Mouse (Mus musculus): Measurements from ENCODE around the gene Gm10840. TPM values are rescaled to one million over a fixed set of nuclear protein-coding genes. Genes with fewer than 3 reads are reported as not detected.

Gene Gm10840
- total and polyA plus RNA-seq, 3 experiments: not detected

GRCm38 (mm10) chr11:106155761-106156160, 4.9 kb upstream of the Gm10840 start:
- no peaks in the 10 kb centered on the region for H3K27me3 ChIP-seq (replicated peaks)
- in situ Hi-C loops (cut with MboI; ENCODE audit: low pct_ligation_motif_present, low pct_unique_long_range_greater_than_20kb, low sequenced_read_pairs) (no loop called here), dilution Hi-C loops (cut with MboI; ENCODE audit: extremely low pct_ligation_motif_present, extremely low pct_unique_long_range_greater_than_20kb, low sequenced_read_pairs) (no loop called here)
- H3K27ac ChIP-seq (ENCODE audit: insufficient read depth, low read depth): peak overlapping the region; percentile 26; the same call in 1 of the 2 replicates
- H3K36me3 ChIP-seq (replicated peaks in 1 of 2; ENCODE audit: control insufficient read depth in 1 of 2, insufficient read depth in 1 of 2, low read length in 1 of 2): peaks cover 70 to 81% of the 10 kb centered on the region in 2 experiments
- H3K9ac ChIP-seq (ENCODE audit: insufficient read depth, low read depth): peak overlapping the region; percentile 1; the same call in 1 of the 2 replicates
- TF ChIP-seq POLR2AphosphoS2 (IDR thresholded peaks at IDR 0.05; ENCODE audit: low read depth, low read length) (0 out of 2 replicates have a peak, but pooled peaks have one; percentile 33), CTCF (conservative IDR thresholded peaks at IDR 0.05 in 1 of 2, IDR thresholded peaks at IDR 0.05 in 1 of 2; ENCODE audit: low read depth in 2 of 2, low read length in 2 of 2) (no peak), TCF12 (IDR thresholded peaks at IDR 0.05; ENCODE audit: low read depth, low read length) (no peak)
- peaks cover 29% of the 10 kb centered on the region for H3K79me2 ChIP-seq (replicated peaks; ENCODE audit: control insufficient read depth, extremely low read depth, insufficient read depth, poor library complexity, severe bottlenecking)
- no peak overlapping the region; the same call in 1 of the 2 replicates for H3K4me2 ChIP-seq (ENCODE audit: insufficient read depth, low read depth, poor library complexity, severe bottlenecking)
- H3K9me3 ChIP-seq (replicated peaks; ENCODE audit: low read length): no peaks in the 10 kb centered on the region
- H3K4me1 ChIP-seq (ENCODE audit: control insufficient read depth in 1 of 2, insufficient read depth in 2 of 2): peaks cover 24 to 48% of the 10 kb centered on the region in 2 experiments
- H3K4me3 ChIP-seq (replicated peaks in 1 of 3; ENCODE audit: low read depth in 2 of 3, low read length in 2 of 3, poor library complexity in 1 of 3): no peak overlapping the region
- DNase-seq (ENCODE audit: extremely low read depth): no peak

GRCm38 (mm10) chr11:106156257-106156656, 4.4 kb upstream of the Gm10840 start:
- H3K4me3 ChIP-seq (replicated peaks in 1 of 3; ENCODE audit: low read depth in 2 of 3, low read length in 2 of 3, poor library complexity in 1 of 3): peak overlapping the region in 1 of 3 experiments; percentile 21

GRCm38 (mm10) chr11:106157154-106157553, 3.5 kb upstream of the Gm10840 start:
- dilution Hi-C loops (cut with MboI; ENCODE audit: extremely low pct_ligation_motif_present, extremely low pct_unique_long_range_greater_than_20kb, low sequenced_read_pairs) (no loop called here), in situ Hi-C loops (cut with MboI; ENCODE audit: low pct_ligation_motif_present, low pct_unique_long_range_greater_than_20kb, low sequenced_read_pairs) (no loop called here)
- peak overlapping the region; percentile 90; the same call in 1 of the 2 replicates for H3K27ac ChIP-seq (ENCODE audit: insufficient read depth, low read depth)
- H3K4me3 ChIP-seq (replicated peaks in 1 of 3; ENCODE audit: low read depth in 2 of 3, low read length in 2 of 3, poor library complexity in 1 of 3): peak overlapping the region in 2 of 3 experiments; percentile 6 to 19
- peaks cover 56 to 68% of the 10 kb centered on the region in 2 experiments for H3K36me3 ChIP-seq (replicated peaks in 1 of 2; ENCODE audit: control insufficient read depth in 1 of 2, insufficient read depth in 1 of 2, low read length in 1 of 2)
- TF ChIP-seq POLR2A (IDR thresholded peaks at IDR 0.05; ENCODE audit: low read depth, low read length): peak; percentile 37
- no peak for TF ChIP-seq RCOR1 (conservative IDR thresholded peaks at IDR 0.05; ENCODE audit: low read depth, low read length)
- H3K9me3 ChIP-seq (replicated peaks; ENCODE audit: low read length): no peaks in the 10 kb centered on the region
- H3K4me1 ChIP-seq (ENCODE audit: control insufficient read depth in 1 of 2, insufficient read depth in 2 of 2): peaks cover 31 to 62% of the 10 kb centered on the region in 2 experiments
- DNase-seq (ENCODE audit: extremely low read depth): no peak
- peaks cover 29% of the 10 kb centered on the region for H3K79me2 ChIP-seq (replicated peaks; ENCODE audit: control insufficient read depth, extremely low read depth, insufficient read depth, poor library complexity, severe bottlenecking)
- peak overlapping the region; percentile 96; the same call in 1 of the 2 replicates for H3K9ac ChIP-seq (ENCODE audit: insufficient read depth, low read depth)
- H3K27me3 ChIP-seq (replicated peaks): no peaks in the 10 kb centered on the region
- H3K4me2 ChIP-seq (ENCODE audit: insufficient read depth, low read depth, poor library complexity, severe bottlenecking): peak overlapping the region; percentile 78; the same call in 1 of the 2 replicates

More at GRCm38 (mm10) chr11:106156257-106156656, 4.4 kb upstream of the Gm10840 start:
- H3K36me3 ChIP-seq (replicated peaks in 1 of 2; ENCODE audit: control insufficient read depth in 1 of 2, insufficient read depth in 1 of 2, low read length in 1 of 2): peaks cover 65 to 76% of the 10 kb centered on the region in 2 experiments
- H3K9ac ChIP-seq (ENCODE audit: insufficient read depth, low read depth): peak overlapping the region; percentile 6; the same call in 1 of the 2 replicates
- TF ChIP-seq KAT2A (IDR thresholded peaks at IDR 0.05; ENCODE audit: insufficient replicate concordance, low read length): no peak
- TF ChIP-seq POLR2AphosphoS2 (IDR thresholded peaks at IDR 0.05; ENCODE audit: low read depth, low read length): peak; percentile 84; the same call in 1 of the 2 replicates
- peak; percentile 31 for TF ChIP-seq POLR2A (IDR thresholded peaks at IDR 0.05; ENCODE audit: low read depth, low read length)
- H3K9me3 ChIP-seq (replicated peaks; ENCODE audit: low read length): no peaks in the 10 kb centered on the region
- H3K4me2 ChIP-seq (ENCODE audit: insufficient read depth, low read depth, poor library complexity, severe bottlenecking): peak overlapping the region; percentile 78; the same call in 1 of the 2 replicates
- no peak for DNase-seq (ENCODE audit: extremely low read depth)
- peaks cover 29% of the 10 kb centered on the region for H3K79me2 ChIP-seq (replicated peaks; ENCODE audit: control insufficient read depth, extremely low read depth, insufficient read depth, poor library complexity, severe bottlenecking)
- dilution Hi-C loops (cut with MboI; ENCODE audit: extremely low pct_ligation_motif_present, extremely low pct_unique_long_range_greater_than_20kb, low sequenced_read_pairs) (no loop called here), in situ Hi-C loops (cut with MboI; ENCODE audit: low pct_ligation_motif_present, low pct_unique_long_range_greater_than_20kb, low sequenced_read_pairs) (no loop called here)
- peaks cover 29 to 53% of the 10 kb centered on the region in 2 experiments for H3K4me1 ChIP-seq (ENCODE audit: control insufficient read depth in 1 of 2, insufficient read depth in 2 of 2)
- no peaks in the 10 kb centered on the region for H3K27me3 ChIP-seq (replicated peaks)
- H3K27ac ChIP-seq (ENCODE audit: insufficient read depth, low read depth): peak overlapping the region; percentile 50; the same call in 1 of the 2 replicates
